Mouse (Mus musculus) brain, embryonic 14.5 days (tissue): ENCODE data around the gene Xpot.

Source experiments
- CTCF ChIP-seq: fragments of 200-500 bp; IDR thresholded peaks from 2 replicates; pipeline ENCODE4 v1.5.1; 2012; ENCODE audit warnings: inconsistent platforms, mild to moderate bottlenecking, moderate library complexity, borderline replicate concordance; ENCODE audit not compliant: insufficient read depth, insufficient read length; ENCODE audit errors: extremely low read depth
- POLR2A ChIP-seq: fragments of 200-500 bp; IDR thresholded peaks from 2 replicates; pipeline ENCODE4 v1.6.1; 2012; ENCODE audit warnings: mild to moderate bottlenecking, inconsistent platforms, borderline replicate concordance; ENCODE audit not compliant: poor library complexity, insufficient read depth, insufficient read length, severe bottlenecking; ENCODE audit errors: extremely low read depth

- no peak for TF ChIP-seq CTCF
- no peak for TF ChIP-seq POLR2A
Observed at GRCm38 (mm10) chr10:121615146-121615870, 10.8 kb downstream of the Xpot start.
